Mouse (Mus musculus): ENCODE measurements at regions not wholly inside any gene's neighbourhood (a gene's known extent, or its start where the extent isn't known, plus 50 kb on each side); places are given as distances from the start of the nearest gene placed in this dataset.

DNA sequence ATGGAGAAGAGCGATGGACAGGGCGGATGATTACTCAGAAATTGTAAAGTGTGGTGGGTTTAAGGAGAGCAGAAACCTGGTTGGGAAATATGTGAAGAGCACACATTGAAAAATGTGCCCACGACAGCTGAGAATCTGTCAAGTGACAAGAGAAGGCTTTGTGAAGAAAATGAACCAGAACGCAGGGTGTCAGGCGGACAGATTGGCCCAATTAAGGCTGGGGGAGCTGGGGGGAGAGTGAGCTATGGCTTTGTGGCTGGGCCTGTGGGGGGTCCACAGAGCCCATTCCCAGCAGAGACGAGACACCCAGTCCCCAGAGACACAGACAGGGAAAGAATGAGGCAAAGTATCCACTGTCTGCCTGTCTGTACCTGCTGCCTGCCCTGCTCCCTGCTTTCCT, 153.3 kb downstream of the Shq1 start:
- no peak for DNase-seq (ENCODE audit: low read depth, low spot score)

DNA sequence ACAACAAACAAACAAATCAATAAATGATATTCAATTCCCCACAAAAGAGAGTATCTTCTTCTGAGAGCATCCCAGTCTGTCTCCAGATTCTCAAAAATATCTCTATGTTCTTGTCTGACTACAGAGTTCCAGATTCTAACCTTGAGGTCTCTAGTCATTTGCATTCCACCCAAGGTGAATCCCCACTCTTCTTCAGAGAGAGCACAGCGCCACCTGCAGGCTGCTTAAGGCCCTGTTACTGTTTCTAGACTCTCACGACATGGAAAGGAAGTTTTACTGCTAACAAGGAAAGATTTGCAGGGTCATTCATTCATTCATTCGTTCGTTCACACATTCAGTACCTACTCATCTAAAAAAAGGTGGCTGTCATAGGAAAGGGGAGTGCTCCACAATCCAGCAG, 158.3 kb downstream of the Shq1 start:
- no peak for DNase-seq (ENCODE audit: low read depth, low spot score)

DNA sequence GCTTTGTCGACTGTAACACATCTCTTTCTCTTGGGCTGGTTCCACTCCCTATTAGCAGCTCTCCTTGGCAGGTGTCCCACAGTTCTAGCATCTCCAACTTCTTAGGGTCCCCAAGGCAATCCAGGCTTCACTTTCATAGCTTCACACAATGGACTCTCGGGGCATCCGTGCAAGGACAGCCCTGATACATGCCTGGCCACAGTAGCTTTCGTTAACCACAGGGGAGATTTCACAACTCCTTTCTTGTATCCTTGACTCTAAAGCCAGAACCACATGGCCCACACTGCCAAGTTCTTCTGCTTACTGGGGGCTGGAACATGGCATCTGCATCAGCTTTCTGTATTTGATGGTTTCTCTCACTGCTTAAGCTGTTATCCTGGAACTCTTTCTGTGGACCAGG, 160.3 kb downstream of the Shq1 start:
- no peak for DNase-seq (ENCODE audit: low read depth, low spot score)

DNA sequence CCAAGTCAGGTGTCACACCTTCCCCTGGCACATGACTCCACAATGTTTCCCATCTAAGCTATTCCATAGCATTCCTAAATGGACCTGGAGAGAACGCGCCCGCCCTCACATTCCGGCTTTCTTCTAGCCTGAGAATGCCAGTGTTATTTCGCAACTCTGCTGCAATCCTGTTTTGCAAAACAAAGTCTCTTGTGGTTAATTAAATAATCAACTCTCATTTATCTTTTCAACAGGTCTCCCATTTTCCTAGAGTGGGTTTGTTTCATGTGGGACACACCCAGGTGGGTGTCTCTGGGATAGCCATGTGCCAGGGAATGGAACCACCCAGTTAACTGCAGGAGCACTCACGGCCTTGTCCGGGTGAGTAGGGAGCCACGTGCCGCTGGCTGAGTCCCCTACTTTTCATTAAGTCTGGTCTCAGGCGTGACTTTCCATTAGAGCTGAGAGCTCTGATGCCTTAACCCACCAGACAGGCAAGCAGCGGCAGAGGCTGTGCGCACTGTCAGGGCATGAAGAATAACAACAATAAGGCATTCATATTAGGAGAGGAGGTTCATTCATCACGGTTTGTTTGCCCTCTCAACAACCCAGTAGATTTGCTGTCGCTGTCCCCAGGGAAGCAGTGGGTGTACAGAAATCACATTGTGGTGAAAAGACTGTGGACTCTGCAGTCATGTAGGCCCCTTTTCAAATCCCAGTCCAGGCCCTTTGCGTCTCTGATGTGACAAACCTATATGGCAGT, 165.3 kb downstream of the Shq1 start:
- peak; percentile 44 for DNase-seq (ENCODE audit: low read depth, low spot score)

DNA sequence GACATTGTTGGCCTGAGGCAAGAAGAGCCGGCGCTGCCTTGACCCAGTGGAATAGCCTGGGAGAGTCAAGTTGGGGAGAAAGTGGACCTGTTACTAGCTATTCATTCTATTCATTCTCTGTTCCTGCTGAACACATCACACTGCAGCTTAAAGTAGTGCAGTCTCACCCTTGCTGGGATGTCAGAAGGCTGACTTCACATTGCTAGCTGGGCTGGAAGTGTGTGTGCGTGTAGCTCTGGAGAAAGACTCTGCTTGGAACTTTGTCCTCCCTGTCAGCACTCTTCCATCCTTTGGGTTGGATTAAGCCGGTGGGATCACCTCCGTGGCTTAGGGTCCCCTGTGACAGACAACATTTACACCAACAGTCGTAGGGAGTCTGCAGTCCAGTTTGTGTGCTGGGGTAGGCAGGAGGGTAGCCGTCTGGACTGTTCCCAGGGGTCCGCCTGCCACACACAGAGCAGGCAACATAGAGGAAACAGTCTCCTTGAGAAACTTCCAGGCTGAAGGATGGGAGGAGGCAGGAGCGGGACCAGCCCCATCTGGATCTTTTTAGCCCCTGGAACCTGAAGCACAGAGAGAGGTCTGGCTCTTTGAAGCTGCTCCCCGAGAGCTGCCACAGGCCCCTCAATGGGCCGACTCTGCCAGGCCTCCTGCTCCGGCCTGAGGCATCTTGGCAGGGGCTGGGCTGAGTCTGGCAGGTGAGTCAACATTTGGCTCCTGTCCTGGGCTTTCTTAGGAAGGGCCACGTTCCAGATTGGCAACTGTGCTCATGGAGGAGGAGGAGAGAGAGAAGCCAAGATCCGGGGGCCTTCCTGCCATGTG, 167.8 kb downstream of the Shq1 start:
- peak; percentile 43 for DNase-seq (ENCODE audit: low read depth, low spot score)

DNA sequence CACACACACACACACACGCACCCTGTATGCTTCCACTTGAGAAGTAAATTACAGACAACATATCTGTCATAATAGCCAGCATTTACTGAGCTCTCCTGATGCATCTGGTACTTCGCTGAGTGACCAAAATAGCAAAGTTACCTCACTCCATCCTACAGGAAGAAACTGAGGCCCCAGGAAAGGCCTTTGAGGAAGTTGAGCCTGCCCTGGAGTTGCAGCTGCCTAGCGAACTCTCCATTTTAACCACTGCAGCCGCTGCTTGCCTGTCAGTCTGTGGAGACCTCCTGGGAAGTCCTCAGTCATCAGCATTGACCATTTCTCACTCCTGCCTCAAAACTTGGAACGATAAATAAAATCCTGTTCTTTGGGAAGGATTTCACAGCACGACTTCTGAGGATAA, 168.8 kb downstream of the Shq1 start:
- DNase-seq (ENCODE audit: low read depth, low spot score), result no peak

DNA sequence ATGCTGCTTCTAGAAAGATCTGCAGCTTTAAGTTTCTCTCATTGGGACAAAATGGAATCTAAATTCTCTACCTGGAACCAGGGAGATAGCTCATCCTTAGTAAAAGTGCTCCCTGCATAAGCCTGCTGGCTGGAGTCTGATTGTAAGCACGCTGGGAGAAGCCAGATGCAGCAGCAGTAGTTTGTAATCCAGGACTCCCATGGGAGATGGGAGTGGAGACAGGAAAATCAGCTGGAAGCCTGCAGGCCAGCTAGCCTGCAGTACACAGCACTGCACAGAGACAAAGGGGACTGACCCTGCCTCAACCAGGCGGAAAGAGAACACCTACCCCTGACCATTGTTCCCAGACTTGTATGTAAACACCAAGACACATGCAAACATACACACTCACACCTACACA, 170.2 kb downstream of the Shq1 start:
- no peak for DNase-seq (ENCODE audit: low read depth, low spot score)

DNA sequence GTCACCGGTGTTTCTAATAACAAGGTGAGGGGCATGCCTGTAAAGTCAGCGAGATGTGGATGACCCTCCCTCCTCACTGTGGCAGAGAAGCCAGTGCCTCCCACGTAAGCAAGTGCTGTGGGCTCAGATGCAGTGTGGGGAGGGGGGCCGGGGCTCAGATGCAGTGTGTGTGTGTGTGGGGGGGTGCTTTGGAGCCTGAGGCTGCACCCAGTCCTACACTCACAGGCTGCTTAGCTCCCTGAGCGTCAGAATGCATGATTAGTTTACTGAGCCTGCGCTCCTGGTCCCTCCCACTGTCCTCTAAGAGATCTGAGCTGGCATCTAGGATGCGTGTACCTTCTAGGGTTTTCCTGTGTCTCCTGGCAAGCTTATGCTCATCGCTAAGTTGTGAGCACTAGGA, 170.9 kb downstream of the Shq1 start:
- DNase-seq (ENCODE audit: low read depth, low spot score), result no peak

DNA sequence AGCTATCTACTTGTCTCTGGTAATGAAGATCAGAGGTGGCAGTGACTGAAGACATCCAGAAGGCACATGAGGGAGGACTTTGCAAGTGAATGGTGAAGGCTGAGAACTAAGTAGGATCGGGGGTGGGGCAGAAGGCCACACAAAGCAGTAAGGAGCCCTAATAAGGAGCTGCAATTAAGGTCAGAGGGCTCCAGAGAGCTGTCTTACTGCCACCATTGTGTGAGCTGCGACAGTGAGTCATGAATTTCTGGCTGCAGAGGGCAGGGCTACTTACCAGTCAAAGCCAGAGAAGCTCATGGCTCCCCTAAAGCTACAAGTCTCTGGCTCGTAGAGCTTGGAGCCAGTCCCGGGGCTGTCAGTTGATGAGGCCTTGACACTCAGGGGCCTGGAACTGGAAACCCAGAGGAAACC, 172.1 kb downstream of the Shq1 start:
- no peak for DNase-seq (ENCODE audit: low read depth, low spot score)

DNA sequence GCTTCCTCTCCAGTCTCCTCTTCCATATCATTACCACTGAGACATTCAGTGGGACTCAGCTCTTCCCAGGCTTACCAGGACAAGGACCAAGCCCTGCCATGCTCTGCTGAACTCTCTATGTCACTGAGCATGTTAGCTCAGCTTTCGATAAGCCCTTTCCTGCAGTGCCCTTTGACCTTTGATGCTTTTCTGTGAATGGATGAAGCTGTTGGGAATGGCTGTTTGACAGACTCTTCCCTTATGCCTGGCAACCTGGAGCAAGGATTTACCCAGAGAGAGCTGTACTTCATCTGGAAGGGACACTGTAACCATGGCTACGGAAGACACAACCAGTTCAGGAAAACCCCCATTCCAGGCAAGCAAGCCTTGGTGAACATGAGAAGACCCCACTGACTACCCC, 172.8 kb downstream of the Shq1 start:
- DNase-seq (ENCODE audit: low read depth, low spot score), result no peak

DNA sequence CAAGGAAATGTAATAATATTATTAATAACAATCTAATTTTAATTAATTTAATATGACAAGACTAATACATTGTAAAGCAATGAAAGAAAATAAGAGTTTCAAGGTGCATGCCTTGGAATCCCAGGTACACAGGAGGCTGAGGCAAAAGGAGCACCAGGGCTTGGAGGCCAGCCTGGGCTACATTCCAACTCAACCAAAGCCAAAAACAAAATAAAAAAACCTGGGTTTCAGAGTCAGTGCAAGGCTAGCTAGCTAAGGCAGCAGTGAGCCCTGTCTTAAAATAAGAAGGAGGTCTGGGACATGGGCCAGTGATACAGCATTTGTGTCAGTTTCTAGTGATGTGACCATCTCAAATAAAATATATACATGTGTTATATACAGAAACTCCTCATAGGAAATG, 174.8 kb downstream of the Shq1 start:
- DNase-seq (ENCODE audit: low read depth, low spot score), result no peak

DNA sequence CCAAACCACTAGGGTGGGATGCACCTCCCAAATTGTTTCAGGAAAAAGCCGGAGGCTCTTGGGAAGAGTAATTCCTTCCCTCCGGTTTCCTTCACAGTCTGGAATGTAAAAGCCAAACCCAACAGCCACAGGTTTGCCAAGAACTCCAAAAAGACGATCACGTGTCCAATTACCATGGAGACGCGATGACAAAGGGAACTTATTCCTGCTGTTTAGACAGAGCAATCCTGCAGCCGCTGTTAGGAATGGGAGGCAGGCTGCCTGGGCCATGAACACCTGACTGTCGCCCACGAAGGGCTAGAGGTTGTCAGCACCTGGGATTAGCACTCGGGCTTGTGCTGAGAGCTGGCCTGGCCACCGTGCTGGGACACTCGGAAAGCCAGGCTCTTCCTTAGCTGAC, 175.8 kb downstream of the Shq1 start:
- DNase-seq (ENCODE audit: low read depth, low spot score), result peak; percentile 54

DNA sequence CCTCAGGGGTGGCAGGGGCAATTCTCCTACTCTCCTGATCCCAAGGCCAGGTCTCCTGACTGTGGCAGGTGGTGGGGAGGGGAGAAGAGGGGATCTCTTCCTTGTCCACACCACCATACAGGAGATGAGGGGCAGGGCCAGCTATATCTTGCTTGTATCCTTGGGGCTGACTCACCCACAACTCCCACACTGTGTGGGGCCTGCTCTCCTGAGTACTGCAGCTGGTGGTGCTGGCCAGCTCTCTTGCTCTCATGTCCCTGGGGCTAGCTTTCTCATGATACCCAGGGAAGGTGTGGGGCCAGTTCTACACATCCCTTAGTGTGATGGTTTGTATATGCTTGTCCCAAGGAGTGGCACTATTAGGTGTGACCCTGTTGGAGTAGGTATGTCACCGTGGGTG, 177.4 kb downstream of the Shq1 start:
- DNase-seq (ENCODE audit: low read depth, low spot score), result no peak

DNA sequence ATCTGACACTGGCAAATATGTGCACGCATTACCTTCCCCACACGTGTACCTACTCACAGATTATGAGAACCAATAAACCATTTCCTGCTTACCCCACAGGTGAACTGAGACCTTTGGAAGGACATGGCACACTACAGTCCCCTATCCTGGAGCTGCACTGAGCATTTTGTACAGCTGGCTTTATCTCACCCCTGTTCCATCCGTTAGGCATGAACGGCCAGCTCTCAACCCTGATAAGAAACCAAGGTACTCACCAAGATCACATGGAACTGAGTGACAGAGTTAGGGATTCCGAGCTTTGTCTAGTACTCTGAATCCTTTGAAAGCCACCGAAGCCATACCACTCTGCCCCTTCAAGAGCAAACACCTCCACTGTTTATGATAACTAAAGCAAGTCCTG, 179.1 kb downstream of the Shq1 start:
- DNase-seq (ENCODE audit: low read depth, low spot score), result no peak

DNA sequence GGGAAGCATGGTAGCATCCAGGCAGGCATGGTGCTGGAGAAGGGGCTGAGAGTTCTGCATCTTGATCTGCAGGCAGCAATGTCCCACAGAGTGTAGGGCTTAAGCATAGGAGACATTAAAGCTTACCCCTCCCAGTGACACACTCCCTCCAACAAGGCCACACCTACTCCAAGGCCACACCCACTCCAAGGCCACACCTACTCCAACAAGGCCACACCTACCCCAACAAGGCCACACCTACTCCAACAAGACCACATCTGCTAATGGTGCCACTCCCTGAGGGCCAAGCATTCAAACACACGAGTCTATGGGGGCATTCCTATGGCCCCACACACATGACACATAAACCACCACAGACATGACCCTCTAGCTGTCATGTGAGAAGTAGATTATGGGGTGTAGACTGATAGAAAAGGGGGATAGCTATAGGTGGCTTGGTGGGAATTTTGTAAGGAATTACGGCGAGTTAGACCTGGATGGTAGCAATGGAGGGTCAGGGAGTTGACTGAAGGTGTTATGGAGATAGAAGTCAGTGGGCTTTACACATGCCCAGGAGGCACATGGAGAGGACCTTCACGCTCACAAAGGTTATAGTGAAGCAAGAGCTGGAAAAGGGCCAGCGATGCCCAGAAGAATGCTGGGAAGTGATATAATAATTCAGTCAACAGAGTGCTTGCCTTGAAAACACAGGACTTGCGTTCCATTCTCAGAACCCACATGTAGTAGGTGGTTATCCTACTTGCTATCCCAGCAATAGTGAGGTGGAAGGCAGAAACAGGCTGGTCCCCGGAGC, 179.8 kb downstream of the Shq1 start:
- DNase-seq (ENCODE audit: low read depth, low spot score), result no peak

DNA sequence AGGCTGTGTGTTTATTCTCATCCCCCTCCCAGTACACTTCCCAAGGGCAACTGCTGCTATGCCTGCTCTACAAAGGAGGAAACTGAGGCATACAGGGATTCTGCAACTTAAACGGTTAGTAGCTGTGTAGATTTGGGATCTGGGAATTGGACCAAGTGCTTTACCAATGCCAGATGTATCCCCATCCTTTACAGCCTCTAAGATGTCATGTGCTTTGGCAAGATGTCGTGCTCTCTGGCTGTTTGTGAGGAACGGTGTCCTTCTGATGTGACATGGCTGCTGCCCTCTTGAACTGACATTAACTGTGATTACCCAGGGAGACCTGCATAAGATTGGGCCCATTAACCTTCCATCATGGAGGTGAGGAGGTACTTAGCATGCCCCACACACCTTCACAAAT, 187.1 kb downstream of the Shq1 start:
- DNase-seq (ENCODE audit: low read depth, low spot score), result no peak

DNA sequence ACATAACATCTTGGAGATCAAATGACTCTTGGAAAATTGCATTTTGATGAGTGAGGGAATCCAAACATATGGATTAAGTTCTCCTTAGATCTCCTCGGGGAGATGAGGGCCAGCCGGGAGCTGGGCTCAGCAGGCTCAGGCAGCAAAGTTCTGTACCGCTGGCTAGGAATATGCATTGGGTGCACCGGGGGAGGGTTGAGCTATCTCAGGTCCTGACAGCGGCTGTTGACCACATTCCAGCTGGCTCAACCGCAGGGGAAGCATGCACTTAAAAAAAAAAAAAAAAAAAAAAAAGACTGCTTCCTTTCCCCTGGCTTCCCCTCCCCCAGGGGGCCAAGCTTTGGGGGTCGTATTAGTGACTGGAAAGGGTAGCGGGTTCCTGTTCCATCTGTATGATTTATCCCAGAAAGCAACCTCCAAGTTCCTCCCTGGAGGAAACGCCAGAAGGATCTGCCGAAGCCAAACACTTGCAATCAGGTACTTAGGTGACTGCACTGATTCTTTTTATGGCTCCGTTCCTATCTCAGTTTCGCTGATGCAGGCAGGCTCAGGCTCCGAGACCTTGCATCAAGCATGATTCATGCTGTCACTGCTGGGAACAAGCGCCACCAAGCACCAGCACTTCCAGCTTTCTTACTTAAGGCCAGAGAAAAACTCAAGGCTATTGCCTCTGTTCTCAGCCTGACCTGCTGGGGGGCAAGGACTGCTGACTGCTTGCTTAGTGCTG, 187.7 kb downstream of the Shq1 start:
- DNase-seq (ENCODE audit: low read depth, low spot score), result no peak

DNA sequence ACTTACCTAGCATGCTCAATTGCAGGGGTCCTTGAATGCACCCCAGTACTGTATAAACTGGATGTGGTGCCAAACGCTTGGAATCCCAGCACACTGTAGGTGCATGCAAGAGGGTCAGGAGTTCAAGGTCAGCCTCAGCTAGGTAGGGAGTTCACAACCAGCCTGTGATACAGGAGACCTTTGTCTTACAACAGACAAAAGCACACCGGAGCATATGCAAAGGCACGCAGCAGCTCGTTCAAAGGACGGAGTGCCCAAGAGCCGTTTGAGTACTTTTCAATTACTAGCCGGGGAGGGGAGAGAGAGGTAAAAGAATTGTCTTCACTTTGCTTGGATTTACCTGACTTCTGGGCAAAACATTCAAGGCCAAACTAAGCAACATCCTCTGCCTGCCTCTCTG, 188.4 kb downstream of the Shq1 start:
- DNase-seq (ENCODE audit: low read depth, low spot score), result no peak

DNA sequence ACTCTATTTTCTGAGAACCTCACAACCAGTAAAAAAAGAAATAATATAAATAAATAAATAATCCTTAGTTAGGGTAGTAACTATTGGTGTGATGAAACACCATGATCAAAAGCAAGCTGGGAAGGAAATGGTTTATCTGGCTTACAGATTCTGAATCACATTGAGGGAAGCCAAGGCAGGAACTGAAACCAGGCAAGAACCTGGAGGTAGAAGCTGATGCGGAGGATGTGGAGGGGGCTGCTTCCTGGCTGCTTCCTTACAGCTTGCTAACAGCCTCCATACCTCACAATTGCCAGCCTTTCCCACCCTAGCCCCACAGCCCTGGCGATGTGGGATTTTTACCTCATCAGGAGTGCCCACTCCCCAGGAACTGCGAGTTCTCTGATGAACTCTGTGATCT, 190.4 kb downstream of the Shq1 start:
- no peak for DNase-seq (ENCODE audit: low read depth, low spot score)

DNA sequence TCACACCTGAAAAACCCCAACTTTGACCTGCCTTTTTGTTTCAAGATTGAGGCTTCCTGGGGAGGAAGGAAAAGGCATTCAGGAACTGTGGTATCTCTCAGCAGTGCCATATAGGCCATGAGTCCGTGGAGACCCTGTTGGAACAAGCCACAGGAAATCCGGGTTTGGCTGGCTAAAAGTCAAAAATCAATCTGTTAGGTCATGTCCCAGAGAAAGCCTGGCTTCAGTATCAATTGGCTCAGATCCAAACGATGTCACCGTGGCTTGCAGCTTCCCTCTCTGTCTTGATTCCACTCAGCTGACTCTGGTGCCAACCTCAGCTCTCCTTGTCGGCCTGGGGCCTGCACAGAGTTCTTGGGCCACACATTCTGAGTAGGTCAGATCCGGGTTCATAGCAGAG, 191.1 kb downstream of the Shq1 start:
- no peak for DNase-seq (ENCODE audit: low read depth, low spot score)

DNA sequence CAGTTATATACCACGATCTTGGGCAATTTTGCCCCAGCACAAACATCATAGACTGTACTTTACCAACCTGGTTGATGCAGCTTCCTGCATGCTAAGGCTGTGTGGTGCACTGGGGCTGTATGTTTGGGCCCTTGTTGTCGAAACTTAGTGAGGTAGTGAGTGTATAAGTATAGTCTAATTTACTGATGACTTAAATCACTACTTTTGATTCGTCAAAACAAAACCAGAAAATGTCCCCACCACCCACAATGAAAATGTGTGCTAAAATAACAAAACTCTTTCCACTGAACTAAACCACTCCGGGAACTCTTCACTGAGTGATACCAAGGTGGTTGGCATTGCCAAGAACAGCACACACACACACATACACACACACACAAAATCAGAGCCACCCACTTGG, 191.5 kb downstream of the Shq1 start:
- no peak for DNase-seq (ENCODE audit: low read depth, low spot score)

Measured in mesoderm, embryonic 11.5 days (tissue).